Mouse (Mus musculus): Measurements from ENCODE around the gene Myocd.

GRCm38 (mm10) chr11:65258997-65259396 lies 10.8 kb downstream of the Myocd start:
- TF ChIP-seq CTCF (IDR thresholded peaks at IDR 0.05): no peak
- TF ChIP-seq POLR2A (IDR thresholded peaks at IDR 0.05; ENCODE audit: insufficient read depth, low read depth, low read length): no peak

All from heart, adult 2 months (tissue).